Mouse (Mus musculus): ENCODE data around the gene Cd34. TPM values are rescaled to one million over a fixed set of nuclear protein-coding genes. Genes with fewer than 3 reads are reported as not detected.

Gene Cd34
- 48.8 and 52.1 TPM in 2 replicates for polyA plus RNA-seq (2016; fragmentation: Nextera tagmentation; extraction: Ambion mirVana)

DNA sequence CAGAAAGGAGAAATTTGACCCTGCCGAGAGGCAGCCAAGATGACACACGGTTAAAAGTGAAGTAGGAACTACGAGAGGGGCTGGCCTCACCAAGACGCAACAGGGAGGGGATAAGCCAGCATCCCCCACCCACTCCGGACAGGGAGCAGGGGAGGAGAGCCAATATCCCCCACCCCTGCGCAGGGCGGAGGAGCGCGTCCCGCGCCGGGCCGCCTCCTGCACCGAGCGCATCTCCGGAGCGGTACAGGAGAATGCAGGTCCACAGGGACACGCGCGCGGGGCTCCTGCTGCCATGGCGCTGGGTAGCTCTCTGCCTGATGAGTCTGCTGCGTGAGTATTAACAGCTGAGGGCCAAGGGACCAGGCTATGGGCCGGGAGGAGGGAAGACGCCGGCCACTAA is at the start of gene Cd34:
Gene Cd34 (plus strand): TSS at position 105 of the 400 bp plus-strand sequence.
- peaks cover 7% of the 10 kb centered on the region for H3K4me1 ChIP-seq
- H3K27ac ChIP-seq = no peak within 1 kb of the TSS
- H3K36me3 ChIP-seq = no peaks in the 10 kb centered on the region
- 2% methylated on average over 26 of the region's 26 CpGs for WGBS
- no peaks in the 10 kb centered on the region for H3K9me3 ChIP-seq
- H3K27me3 ChIP-seq (replicated peaks) = peaks cover 11% of the 10 kb centered on the region
- H3K9ac ChIP-seq = peak within 1 kb of the TSS; percentile 29; the same call in 1 of the 2 replicates
- peak within 1 kb of the TSS; percentile 71 for H3K4me2 ChIP-seq (replicated peaks)
- H3K4me3 ChIP-seq = peak within 1 kb of the TSS; percentile 36
- ATAC-seq (ENCODE audit: low FRiP score, low read depth) = 0 out of 2 replicates have a peak, but pooled peaks have one; percentile 48

DNA sequence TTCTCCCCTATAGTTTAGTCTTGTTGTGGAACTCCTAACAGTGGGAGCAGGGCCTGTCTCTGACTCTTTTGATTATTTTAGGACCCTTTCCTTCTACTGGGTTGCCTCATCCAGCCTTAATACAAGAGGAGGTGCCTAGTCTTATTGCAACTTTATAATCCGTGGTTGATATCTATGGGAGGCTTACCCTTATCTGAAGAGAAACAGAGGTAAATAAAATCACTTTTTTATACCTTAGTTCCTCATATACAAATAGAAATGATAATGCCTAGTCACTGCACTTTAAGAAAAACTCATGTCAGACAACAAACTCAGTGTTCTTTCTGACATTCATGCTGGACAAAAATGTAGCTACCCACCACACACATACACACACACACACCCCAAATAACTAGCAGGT is 44.1 kb upstream of the Cd34 start:
- Histone ChIP-seq H3K9me3 (no peaks in the 10 kb centered on the region), H3K27ac (no peak overlapping the region), H3K4me1 (no peaks in the 10 kb centered on the region), H3K9ac (no peak overlapping the region), H3K27me3 (replicated peaks) (no peaks in the 10 kb centered on the region), H3K4me3 (no peak overlapping the region), H3K36me3 (no peaks in the 10 kb centered on the region), H3K4me2 (replicated peaks) (no peak overlapping the region)
- no peak for ATAC-seq (ENCODE audit: low FRiP score, low read depth)
- 72% methylated on average over 1 of the region's 1 CpGs for WGBS

DNA sequence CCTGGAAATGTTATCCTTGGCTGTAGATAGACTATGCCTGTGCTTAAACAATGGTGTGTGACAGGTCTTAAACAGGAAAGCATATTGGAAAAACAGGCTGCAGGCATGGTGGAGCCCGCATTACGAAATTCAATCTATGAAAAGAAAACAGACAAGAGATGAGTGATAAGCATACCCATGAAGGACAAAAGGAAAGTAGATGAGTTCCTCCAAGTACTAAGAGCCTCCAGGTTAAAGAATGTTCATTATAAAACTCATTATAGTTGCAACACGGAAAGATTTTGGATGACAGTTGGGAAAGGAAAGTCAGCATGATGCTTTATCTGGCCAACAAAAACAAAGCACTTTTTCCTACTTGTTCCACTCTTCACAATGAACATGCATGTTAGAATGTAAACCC is 43.3 kb upstream of the Cd34 start:
- Histone ChIP-seq H3K9me3 (no peaks in the 10 kb centered on the region), H3K4me3 (no peak overlapping the region), H3K27me3 (replicated peaks) (no peaks in the 10 kb centered on the region), H3K27ac (no peak overlapping the region), H3K36me3 (no peaks in the 10 kb centered on the region), H3K4me1 (no peaks in the 10 kb centered on the region), H3K4me2 (replicated peaks) (no peak overlapping the region), H3K9ac (no peak overlapping the region)
- WGBS = 82% methylated on average over 3 of the region's 3 CpGs
- no peak for ATAC-seq (ENCODE audit: low FRiP score, low read depth)

DNA sequence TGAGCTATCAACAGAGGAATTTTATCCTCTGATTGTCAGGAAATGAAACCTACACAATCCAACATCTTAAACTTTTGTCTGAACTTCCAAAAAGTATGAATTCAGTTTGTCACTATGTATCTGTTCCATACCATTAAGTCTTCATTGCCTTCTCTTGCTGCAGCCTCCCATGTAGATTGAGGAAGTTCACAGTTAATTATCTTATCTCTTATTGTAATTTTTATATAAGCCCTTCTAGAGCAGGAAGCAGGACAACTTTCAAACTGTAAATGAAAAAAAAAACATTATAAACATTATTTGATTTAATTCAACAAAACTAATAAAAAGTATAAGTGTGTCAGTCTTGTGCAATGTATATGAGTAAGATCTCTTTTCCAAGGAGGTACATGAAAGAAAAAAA is 37.5 kb upstream of the Cd34 start:
- Histone ChIP-seq H3K4me1 (no peaks in the 10 kb centered on the region), H3K4me3 (no peak overlapping the region), H3K36me3 (no peaks in the 10 kb centered on the region), H3K9ac (no peak overlapping the region), H3K27ac (no peak overlapping the region), H3K4me2 (replicated peaks) (no peak overlapping the region), H3K9me3 (no peaks in the 10 kb centered on the region), H3K27me3 (replicated peaks) (no peaks in the 10 kb centered on the region)
- no peak for ATAC-seq (ENCODE audit: low FRiP score, low read depth)

DNA sequence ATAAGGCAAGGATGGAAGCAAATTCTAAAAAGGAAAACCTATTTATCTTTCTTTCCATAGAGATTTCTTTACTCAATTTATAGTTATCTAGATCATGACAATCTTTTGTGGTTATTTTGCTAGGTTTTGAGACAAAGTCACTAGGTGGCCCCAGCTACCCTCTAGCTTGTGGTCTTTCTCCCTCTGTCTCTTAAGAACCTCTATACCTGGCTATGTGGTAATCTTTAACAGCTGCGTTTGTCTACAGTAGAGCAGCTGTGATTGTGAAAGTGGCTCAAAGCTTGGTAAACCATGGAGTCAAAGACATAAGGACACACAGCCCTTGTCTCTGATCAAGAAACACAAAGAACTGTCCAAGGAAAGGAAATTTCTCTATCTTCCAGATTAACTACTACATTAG is 36.8 kb upstream of the Cd34 start:
- Histone ChIP-seq H3K4me2 (replicated peaks) (no peak overlapping the region), H3K4me1 (no peaks in the 10 kb centered on the region), H3K9me3 (no peaks in the 10 kb centered on the region), H3K36me3 (no peaks in the 10 kb centered on the region), H3K27ac (no peak overlapping the region), H3K4me3 (no peak overlapping the region), H3K9ac (no peak overlapping the region), H3K27me3 (replicated peaks) (no peaks in the 10 kb centered on the region)
- WGBS = 76% methylated on average over 1 of the region's 1 CpGs
- no peak for ATAC-seq (ENCODE audit: low FRiP score, low read depth)

DNA sequence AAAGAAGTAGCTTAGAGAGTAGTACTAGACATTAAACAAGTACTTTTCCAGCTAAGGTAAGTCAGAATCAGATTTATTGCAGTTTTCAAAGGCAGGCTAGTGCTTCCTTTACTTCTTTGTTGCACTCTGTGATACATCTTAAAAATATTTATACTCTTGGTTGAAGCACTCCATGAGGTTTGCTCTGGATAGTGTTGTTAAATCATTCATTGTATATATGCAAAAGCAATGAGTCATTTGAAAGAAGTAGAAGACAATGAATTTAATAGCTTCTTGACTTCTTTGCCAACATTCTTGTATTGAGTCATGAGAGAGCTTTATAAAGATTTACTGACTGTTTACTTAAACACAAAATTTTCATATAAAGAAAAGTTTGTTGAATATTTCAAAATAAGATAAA is 29.7 kb upstream of the Cd34 start:
- Histone ChIP-seq H3K4me2 (replicated peaks) (no peak overlapping the region), H3K9me3 (no peaks in the 10 kb centered on the region), H3K4me1 (no peaks in the 10 kb centered on the region), H3K27ac (no peak overlapping the region), H3K36me3 (no peaks in the 10 kb centered on the region), H3K27me3 (replicated peaks) (no peaks in the 10 kb centered on the region), H3K9ac (no peak overlapping the region), H3K4me3 (no peak overlapping the region)
- no peak for ATAC-seq (ENCODE audit: low FRiP score, low read depth)

DNA sequence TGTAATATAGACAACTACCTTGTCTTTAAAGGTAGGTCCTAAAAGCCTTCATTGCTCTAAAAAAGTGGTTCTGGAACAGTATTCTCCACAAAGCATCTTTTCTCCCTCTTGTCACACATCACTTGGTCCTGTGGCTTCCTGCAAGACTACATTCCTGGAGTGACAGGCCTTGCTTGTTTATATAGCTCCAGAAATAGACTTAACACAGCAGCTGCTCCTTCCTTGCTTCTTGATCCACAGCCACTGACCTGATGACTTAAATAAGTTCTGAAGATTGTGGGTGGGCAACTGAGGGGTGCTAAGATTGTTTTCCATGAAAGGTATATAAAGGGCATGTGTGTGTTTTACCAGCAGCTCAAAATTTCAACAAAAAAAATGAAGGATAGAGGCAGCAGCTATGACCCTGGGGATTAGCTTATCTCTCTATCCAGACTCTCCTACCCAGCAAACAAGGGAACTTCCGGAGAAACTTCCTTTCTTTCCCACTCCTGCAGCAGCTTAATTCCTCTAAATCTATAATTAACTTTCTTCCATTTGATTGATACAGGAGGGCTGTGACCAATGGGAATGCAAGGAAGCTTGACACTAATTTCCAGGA is 12.8 kb upstream of the Cd34 start:
- no peaks in the 10 kb centered on the region for H3K9me3 ChIP-seq
- no peak overlapping the region for H3K4me2 ChIP-seq (replicated peaks)
- ATAC-seq (ENCODE audit: low FRiP score, low read depth) = no peak
- no peak overlapping the region for H3K27ac ChIP-seq
- no peak overlapping the region for H3K9ac ChIP-seq
- no peaks in the 10 kb centered on the region for H3K27me3 ChIP-seq (replicated peaks)
- 94% methylated on average over 1 of the region's 1 CpGs for WGBS
- no peaks in the 10 kb centered on the region for H3K36me3 ChIP-seq
- no peaks in the 10 kb centered on the region for H3K4me1 ChIP-seq
- no peak overlapping the region for H3K4me3 ChIP-seq

DNA sequence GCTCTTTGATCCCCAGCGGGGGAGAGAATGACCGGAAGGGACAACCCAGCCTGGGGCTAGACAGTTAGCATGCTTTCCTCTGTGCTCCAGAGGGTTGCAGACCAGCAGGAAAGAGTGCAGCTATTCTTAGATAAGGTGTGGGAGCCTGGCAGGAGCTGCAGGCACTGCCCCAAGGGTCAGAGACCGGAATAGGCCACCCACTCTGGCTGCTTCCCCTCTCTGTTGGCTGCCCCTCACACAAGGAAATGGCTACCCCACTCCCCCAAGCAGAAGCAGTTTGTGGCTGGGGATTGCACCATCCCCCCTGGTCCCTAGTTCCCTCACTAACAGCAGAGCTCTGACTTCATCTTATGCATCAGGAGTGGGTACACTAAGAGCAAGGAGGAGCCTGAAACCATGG is 10.7 kb upstream of the Cd34 start:
- Histone ChIP-seq H3K36me3 (no peaks in the 10 kb centered on the region), H3K4me3 (no peak overlapping the region), H3K27me3 (replicated peaks) (no peaks in the 10 kb centered on the region), H3K9me3 (no peaks in the 10 kb centered on the region), H3K4me1 (no peaks in the 10 kb centered on the region), H3K4me2 (replicated peaks) (no peak overlapping the region), H3K27ac (no peak overlapping the region), H3K9ac (no peak overlapping the region)
- no peak for ATAC-seq (ENCODE audit: low FRiP score, low read depth)
- WGBS = 64% methylated on average over 3 of the region's 3 CpGs

DNA sequence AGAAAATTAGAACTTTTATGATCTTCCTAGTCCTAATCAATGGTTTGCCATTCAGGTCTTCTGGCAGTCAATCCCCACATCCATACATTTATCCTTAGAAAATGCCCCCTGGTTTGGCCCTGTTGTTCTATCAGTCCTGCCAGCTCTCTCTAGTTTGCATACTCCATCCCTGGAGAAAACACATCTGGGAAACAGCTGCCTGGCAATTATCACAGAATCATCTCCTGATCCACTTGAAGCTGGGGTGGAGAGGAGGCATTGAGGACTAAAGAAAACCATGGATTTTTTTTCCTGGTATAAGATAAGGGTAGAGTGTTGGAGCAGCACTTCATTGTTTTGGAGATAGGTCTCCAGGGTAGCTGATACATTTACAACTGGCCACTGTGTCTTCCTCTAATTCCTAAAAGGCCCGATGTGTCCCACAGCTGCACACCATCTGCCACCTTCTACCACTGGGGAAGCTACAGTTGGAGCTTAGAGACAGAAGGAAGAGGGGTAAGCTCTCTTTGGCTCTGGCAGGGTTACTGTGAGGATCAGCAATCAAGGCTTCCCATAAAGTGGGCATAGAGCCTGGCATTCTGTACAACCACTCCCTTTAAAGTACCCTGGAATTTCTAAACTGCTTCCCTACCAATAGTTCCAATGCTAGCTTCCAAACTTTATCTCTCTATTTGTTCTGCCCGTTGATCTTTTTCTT is 9.2 kb upstream of the Cd34 start:
- H3K9ac ChIP-seq = no peak overlapping the region
- ATAC-seq (ENCODE audit: low FRiP score, low read depth) = no peak
- WGBS = 79% methylated on average over 2 of the region's 2 CpGs

DNA sequence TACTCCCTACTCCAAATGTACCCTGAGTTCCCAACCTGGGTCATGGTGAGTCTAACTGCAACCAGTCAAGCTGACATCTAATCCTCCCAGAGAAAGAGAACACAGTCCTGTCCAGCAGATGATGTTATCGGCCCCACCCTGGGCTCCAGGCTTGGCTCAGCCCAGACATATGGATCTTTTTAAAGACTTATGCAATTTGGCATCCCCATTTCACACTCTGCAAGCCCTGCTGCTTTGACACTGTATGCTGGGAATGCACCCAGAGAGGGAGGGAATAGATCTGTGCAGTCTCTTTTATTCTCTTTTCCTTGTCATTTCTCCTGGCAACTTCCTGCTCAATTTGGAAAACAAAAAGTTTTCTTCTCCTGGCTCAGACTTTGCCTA is 8.7 kb upstream of the Cd34 start:
- no peak for ATAC-seq (ENCODE audit: low FRiP score, low read depth)
- WGBS = 72% methylated on average over 1 of the region's 1 CpGs
- Histone ChIP-seq H3K27me3 (replicated peaks) (no peaks in the 10 kb centered on the region), H3K4me3 (no peak overlapping the region), H3K4me1 (no peaks in the 10 kb centered on the region), H3K36me3 (no peaks in the 10 kb centered on the region), H3K9me3 (no peaks in the 10 kb centered on the region), H3K9ac (no peak overlapping the region), H3K27ac (no peak overlapping the region), H3K4me2 (replicated peaks) (no peak overlapping the region)

More for the DNA sequence above, 9.2 kb upstream of the Cd34 start:
- no peak overlapping the region for H3K27ac ChIP-seq
- H3K27me3 ChIP-seq (replicated peaks) = no peaks in the 10 kb centered on the region
- H3K4me1 ChIP-seq = no peaks in the 10 kb centered on the region
- H3K4me2 ChIP-seq (replicated peaks) = no peak overlapping the region
- no peaks in the 10 kb centered on the region for H3K9me3 ChIP-seq
- H3K4me3 ChIP-seq = no peak overlapping the region
- no peaks in the 10 kb centered on the region for H3K36me3 ChIP-seq

DNA sequence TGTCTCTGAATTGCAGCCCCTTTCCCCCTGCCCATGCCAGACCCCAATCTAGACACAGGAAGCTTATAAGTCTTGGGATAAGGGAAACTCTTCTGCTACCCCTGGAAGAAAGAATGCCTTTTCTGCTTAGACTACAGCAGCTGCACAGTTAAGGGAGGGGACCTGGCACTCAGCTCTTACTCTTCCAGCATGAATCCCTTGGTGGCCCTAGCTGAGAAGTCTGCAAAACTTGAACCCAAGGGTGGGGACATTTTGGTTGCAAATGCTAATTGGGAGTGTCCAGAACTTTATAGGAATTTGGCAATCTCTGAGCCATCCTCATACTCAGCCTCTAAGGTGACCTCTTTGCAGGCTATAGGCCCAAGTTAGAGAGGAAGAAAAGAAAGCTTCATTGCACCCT is 7.9 kb upstream of the Cd34 start:
- no peak overlapping the region for H3K4me3 ChIP-seq
- no peaks in the 10 kb centered on the region for H3K36me3 ChIP-seq
- H3K9me3 ChIP-seq = no peaks in the 10 kb centered on the region
- no peaks in the 10 kb centered on the region for H3K27me3 ChIP-seq (replicated peaks)
- no peak overlapping the region for H3K27ac ChIP-seq
- no peak overlapping the region for H3K4me2 ChIP-seq (replicated peaks)
- no peak for ATAC-seq (ENCODE audit: low FRiP score, low read depth)
- H3K4me1 ChIP-seq = no peaks in the 10 kb centered on the region
- H3K9ac ChIP-seq = no peak overlapping the region

DNA sequence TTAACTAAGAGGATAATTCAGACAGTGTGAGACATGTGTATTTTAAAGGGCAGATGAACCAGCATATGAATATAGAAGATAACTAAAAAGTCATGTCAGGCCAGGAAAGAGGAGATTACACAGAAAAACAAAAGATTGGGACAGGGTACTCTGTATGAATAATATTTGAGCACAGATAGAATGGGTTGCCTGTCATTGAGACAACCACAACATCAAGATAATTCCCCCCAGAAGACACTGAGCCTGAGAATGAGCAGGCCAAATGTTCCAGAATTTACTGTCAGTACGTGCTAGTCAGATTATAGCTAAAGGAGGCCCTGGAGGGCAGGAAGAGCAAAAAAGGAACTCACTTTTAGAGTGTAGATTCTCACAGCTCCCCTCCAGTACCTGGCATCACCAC is 3.3 kb upstream of the Cd34 start:
- H3K27ac ChIP-seq = no peak overlapping the region
- peaks cover 7% of the 10 kb centered on the region for H3K4me1 ChIP-seq
- no peak overlapping the region for H3K9ac ChIP-seq
- no peak overlapping the region for H3K4me3 ChIP-seq
- no peak for ATAC-seq (ENCODE audit: low FRiP score, low read depth)
- peaks cover 11% of the 10 kb centered on the region for H3K27me3 ChIP-seq (replicated peaks)
- no peaks in the 10 kb centered on the region for H3K36me3 ChIP-seq
- H3K9me3 ChIP-seq = no peaks in the 10 kb centered on the region
- WGBS = 33% methylated on average over 1 of the region's 1 CpGs
- no peak overlapping the region for H3K4me2 ChIP-seq (replicated peaks)

DNA sequence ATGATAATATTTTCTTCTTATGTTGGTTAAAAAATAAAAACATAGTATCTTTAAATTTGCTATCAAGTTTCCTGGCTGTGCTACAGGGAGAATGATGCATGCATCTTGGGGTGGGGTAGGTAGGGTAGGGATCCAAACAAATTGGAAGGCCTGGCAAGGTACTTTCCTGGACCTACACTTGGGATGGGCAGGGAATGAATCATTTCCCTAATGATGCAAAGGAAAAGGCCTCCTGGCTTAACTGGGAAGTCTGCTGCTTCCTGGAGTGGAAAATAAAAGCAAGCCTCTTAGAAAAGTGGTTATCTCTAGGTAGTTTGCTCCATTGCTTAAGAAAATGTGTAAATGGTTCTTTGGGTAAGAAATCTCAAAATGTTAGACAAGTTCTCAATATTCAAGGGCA is 2.9 kb downstream of the Cd34 start:
- Histone ChIP-seq H3K4me1 (peaks cover 7% of the 10 kb centered on the region), H3K4me2 (replicated peaks) (no peak overlapping the region), H3K9me3 (no peaks in the 10 kb centered on the region), H3K36me3 (no peaks in the 10 kb centered on the region), H3K9ac (no peak overlapping the region), H3K4me3 (no peak overlapping the region), H3K27me3 (replicated peaks) (peaks cover 11% of the 10 kb centered on the region), H3K27ac (no peak overlapping the region)
- no peak for ATAC-seq (ENCODE audit: low FRiP score, low read depth)

All from neural tube, embryonic 12.5 days (tissue).